Mouse (Mus musculus) liver, embryonic 14.5 days (tissue): ENCODE results near the gene Akr1d1.

ENCODE experiments used
- CTCF ChIP-seq: IDR thresholded peaks from 2 replicates; pipeline ENCODE4 v1.5.1; 2016; ENCODE audit warnings: antibody characterized with exemption, low read depth, control low read depth
- EP300 ChIP-seq: IDR thresholded peaks from 2 replicates; pipeline ENCODE4 v1.6.1; 2016; ENCODE audit warnings: antibody characterized with exemption, low read depth

GRCm38 (mm10) chr6:37580476-37580875 is 50.5 kb downstream of the Akr1d1 start:
- TF ChIP-seq EP300 (no peak), CTCF (no peak)
